Comparison of ENCODE assay signal across 8 mouse cellular contexts in the genomic region with DNA sequence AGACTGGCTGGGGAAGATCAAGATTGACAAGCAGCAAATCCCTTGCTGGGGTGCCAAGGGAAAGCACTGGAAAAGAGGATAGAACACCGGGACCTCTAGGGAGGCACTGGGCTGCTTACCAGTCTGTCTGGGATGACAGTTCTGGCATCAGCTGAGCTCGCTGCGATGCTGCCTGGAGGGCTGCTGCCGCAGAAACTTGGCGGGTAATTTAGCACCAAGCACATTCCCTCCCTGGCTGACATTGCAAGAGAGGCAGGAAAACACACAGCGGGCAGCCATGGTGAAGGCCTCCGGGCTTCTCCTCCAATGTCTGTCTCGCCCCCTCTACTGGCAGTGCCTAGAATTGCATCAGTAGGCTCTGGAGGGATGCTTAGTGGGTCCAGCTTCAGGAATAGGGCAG. TPM values are rescaled to one million over a fixed set of nuclear protein-coding genes. Genes with fewer than 3 reads are reported as not detected.
DNase-seq lines count a peak whose midpoint lies in the region; ATAC-seq and TF ChIP-seq lines count a peak whose summit lies in the region.

No protein-coding gene starts in this region.

- no peaks in the 10 kb centered on the region for H3K36me3 ChIP-seq in megakaryocyte, embryonic 14.5 days (replicated peaks; ENCODE audit: low read length)

- no peak overlapping the region; the same call in 1 of the 2 replicates for H3K4me3 ChIP-seq in left cerebral cortex, adult 2 months
- H3K4me3 ChIP-seq in megakaryocyte, embryonic 14.5 days (replicated peaks) = peak overlapping the region; percentile 71

- H3K9me3 ChIP-seq in megakaryocyte, embryonic 14.5 days = no peaks in the 10 kb centered on the region

- DNase-seq in WW6 (ENCODE audit: low read depth, low spot score) = peak; percentile 61
- peak; percentile 37 to 53 for DNase-seq in gastrocnemius, adult 8-10 months (ENCODE audit: low spot score in 2 of 2)
- DNase-seq in hindlimb bud, embryonic 11.5 days (ENCODE audit: extremely low spot score, low read depth, low spot score) = peak; percentile 60
- peak; percentile 74 to 82 for DNase-seq in left cerebral cortex, adult 2 months (ENCODE audit: extremely low spot score in 1 of 2, low spot score in 2 of 2)
- DNase-seq in right cerebral cortex, postnatal 25 days = peak; percentile 66
- peak; percentile 50 to 70 for DNase-seq in urinary bladder, postnatal 4 days (ENCODE audit: low spot score in 2 of 2)

- intact Hi-C loops in left cerebral cortex, adult 2 months (cut with DNase I) = loop anchor here (1.0 kb wide), 2 partner anchors 156 to 321 kb away; no protein-coding TSS in a partner anchor

- no peaks in the 10 kb centered on the region for H3K27me3 ChIP-seq in megakaryocyte, embryonic 14.5 days (replicated peaks)

- peak; percentile 91 for TF ChIP-seq CTCF in left cerebral cortex, adult 2 months (IDR thresholded peaks at IDR 0.05)

- ATAC-seq in common myeloid progenitor, adult 5-6 weeks (replicated peaks; ENCODE audit: low read depth, poor library complexity, severe bottlenecking) = peak; percentile 98

- peaks cover 6% of the 10 kb centered on the region for H3K4me1 ChIP-seq in megakaryocyte, embryonic 14.5 days

- H3K27ac ChIP-seq in left cerebral cortex, adult 2 months = no peak overlapping the region

RNA-seq across cellular contexts. Expression of a gene that starts 51.0 kb away (rescaled TPM):
- 21.9 and 24.7 TPM in 2 replicates for total RNA-seq in common myeloid progenitor, adult 5-6 weeks (2017)
- 1 to 10 TPM; 1.0 to 2.4 (median 2.0) TPM for total RNA-seq in gastrocnemius, adult 8-10 months (2022)
- 10 to 100 TPM; 19.5 to 20.7 TPM for total RNA-seq in left cerebral cortex, adult 2 months (2021)
- 13.6 TPM in 1 of 2 replicates, not detected in the other for polyA plus RNA-seq in megakaryocyte, embryonic 14.5 days (2012; ENCODE audit: insufficient read depth, low replicate concordance)
